Mouse (Mus musculus) neural tube, embryonic 13.5 days (tissue): ENCODE results near the gene Rb1. TPM values are rescaled to one million over a fixed set of nuclear protein-coding genes. Genes with fewer than 3 reads are reported as not detected.

Experiments
- ATAC-seq: fragments of 200-750 bp; cut with Nextera tagmentation; 2 replicates; pipeline ENCODE4 v1.8.0; 2017; ENCODE audit warnings: low read depth, mild to moderate bottlenecking, moderate TSS enrichment, moderate library complexity
- H3K27ac ChIP-seq: fragments of 300-500 bp; sonication (generic); replicated peaks from 2 replicates; pipeline ENCODE4 v1.5.1; 2015; ENCODE audit warnings: moderate library complexity, mild to moderate bottlenecking, inconsistent platforms
- H3K27me3 ChIP-seq: fragments of 300-500 bp; sonication (generic); 2 replicates; pipeline ENCODE4 v1.6.1; 2015; ENCODE audit warnings: mild to moderate bottlenecking, inconsistent platforms
- H3K36me3 ChIP-seq: fragments of 300-500 bp; sonication (generic); 2 replicates; pipeline ENCODE4 v1.6.1; 2015; ENCODE audit warnings: mild to moderate bottlenecking, inconsistent platforms
- H3K4me1 ChIP-seq: fragments of 300-500 bp; sonication (generic); replicated peaks from 2 replicates; pipeline ENCODE4 v1.6.1; 2015; ENCODE audit warnings: inconsistent platforms
- H3K4me2 ChIP-seq: fragments of 300-500 bp; sonication (generic); 2 replicates; pipeline ENCODE4 v1.6.1; 2015; ENCODE audit warnings: inconsistent platforms, mild to moderate bottlenecking, moderate library complexity
- H3K4me3 ChIP-seq: fragments of 300-500 bp; sonication (generic); 2 replicates; pipeline ENCODE4 v1.5.1; 2015; ENCODE audit warnings: mild to moderate bottlenecking, inconsistent platforms
- H3K9ac ChIP-seq: fragments of 300-500 bp; sonication (generic); 2 replicates; pipeline ENCODE4 v1.6.1; 2015; ENCODE audit warnings: moderate library complexity, mild to moderate bottlenecking, inconsistent platforms
- H3K9me3 ChIP-seq: fragments of 300-500 bp; sonication (generic); 2 replicates; pipeline ENCODE4 v1.6.1; 2016; ENCODE audit warnings: inconsistent platforms
- WGBS: fragments of 180-500 bp; shearing (Covaris S2); methylation state at CpG from one replicate; pipeline ENCODE4 v1.1.7; 2015; 5-methylcytosine and 5-hydroxymethylcytosine counted together
- microRNA counts: library from miRNA; unstranded; fragments of <30 nt; microRNA quantifications from one replicate; lab custom pipeline; 2016
- microRNA-seq: library from miRNA; unstranded; fragments of <30 nt; microRNA quantifications from one replicate; pipeline ENCODE4, GENCODE M21; 2016
- polyA plus RNA-seq: library from polyadenylated mRNA; unstranded; fragments of >200 nt; fragmentation: Nextera tagmentation; extraction: Ambion mirVana; gene quantifications from 2 replicates; pipeline ENCODE4 v1.2.1, GENCODE M21; 2015

Rb1 gene
- polyA plus RNA-seq, 1 experiment from 2014 or later: 25.4 TPM

DNA sequence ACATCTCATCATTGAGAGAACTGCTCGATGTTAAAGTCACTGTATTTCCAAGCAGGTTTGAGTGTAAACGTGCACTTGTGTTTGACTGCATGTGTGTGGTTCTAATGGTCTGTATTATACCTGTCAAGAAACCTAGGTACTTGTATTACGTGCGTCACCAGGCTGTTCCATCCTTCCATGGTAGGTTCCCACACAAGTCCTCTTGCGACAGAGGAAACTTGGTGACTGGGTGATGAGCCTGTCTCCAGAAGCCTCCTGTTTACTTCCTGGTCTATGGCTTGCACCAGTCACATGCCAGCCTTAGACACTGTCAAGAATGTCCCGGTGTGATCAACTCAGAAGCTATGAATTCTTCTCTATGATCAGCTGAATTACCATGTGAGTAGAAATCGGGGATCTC lies 187.1 kb downstream of the Rb1 start:
- Histone ChIP-seq H3K27me3 (no peaks in the 10 kb centered on the region), H3K4me1 (peaks cover 9% of the 10 kb centered on the region), H3K9ac (no peak overlapping the region), H3K4me2 (no peak overlapping the region), H3K36me3 (no peaks in the 10 kb centered on the region), H3K9me3 (no peaks in the 10 kb centered on the region), H3K4me3 (no peak overlapping the region), H3K27ac (no peak overlapping the region)
- 94% methylated on average over 7 of the region's 7 CpGs for WGBS
- ATAC-seq: no peak

DNA sequence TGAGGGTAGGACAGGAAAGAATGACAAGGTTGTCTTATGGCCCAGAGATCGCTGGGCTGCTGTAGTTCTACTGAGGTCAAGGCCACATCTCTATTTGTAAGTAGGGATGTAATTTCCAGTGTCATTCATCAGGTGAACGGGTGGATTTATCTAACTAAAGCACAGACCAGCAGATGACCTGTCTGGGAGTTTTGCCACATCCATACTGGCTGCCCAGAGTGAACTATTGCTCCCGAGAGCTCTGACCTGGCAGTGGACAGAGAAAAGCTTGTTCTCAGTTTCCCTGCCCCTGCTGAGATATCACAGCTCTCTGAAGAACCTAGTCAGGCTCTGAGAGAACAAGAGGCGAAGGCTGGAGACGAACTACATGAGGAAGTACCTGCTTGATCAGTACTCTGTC lies 188.4 kb downstream of the Rb1 start:
- no peak overlapping the region for H3K9ac ChIP-seq
- H3K9me3 ChIP-seq: no peaks in the 10 kb centered on the region
- WGBS: 80% methylated on average over 5 of the region's 5 CpGs
- ATAC-seq: no peak
- no peak overlapping the region for H3K4me3 ChIP-seq
- H3K4me1 ChIP-seq: peaks cover 6% of the 10 kb centered on the region
- H3K27ac ChIP-seq: no peak overlapping the region
- H3K4me2 ChIP-seq: no peak overlapping the region
- H3K27me3 ChIP-seq: no peaks in the 10 kb centered on the region
- H3K36me3 ChIP-seq: no peaks in the 10 kb centered on the region

MicroRNAs within 50 kb of the gene (microRNA counts, 519-probe panel; counts per million panel counts)
- microRNA mmu-miR-687 (lab: Ali Mortazavi, UCI): not detected

Small RNAs within 50 kb of the gene (microRNA-seq; reads per million reads assigned to microRNA genes)
- not detected for gene Mir687

Other genes with a start within 250 kb of the Rb1 start
- 81.2 and 101 TPM in 2 replicates for gene Rcbtb2, start 202.8 kb downstream of the Rb1 start, polyA plus RNA-seq
- 6.5 and 8.5 TPM in 2 replicates for gene Lpar6, start 87.9 kb downstream of the Rb1 start, polyA plus RNA-seq
- 781 and 803 TPM in 2 replicates for gene Itm2b, start 59.5 kb upstream of the Rb1 start, polyA plus RNA-seq
- 81.9 and 84.3 TPM in 2 replicates for gene Med4, start 184.2 kb upstream of the Rb1 start, polyA plus RNA-seq
- 118 and 126 TPM in 2 replicates for gene Sucla2, start 199.5 kb upstream of the Rb1 start, polyA plus RNA-seq
- gene Nudt15, start 222.4 kb upstream of the Rb1 start, polyA plus RNA-seq: 9.5 and 9.7 TPM in 2 replicates